In the genomic region with DNA sequence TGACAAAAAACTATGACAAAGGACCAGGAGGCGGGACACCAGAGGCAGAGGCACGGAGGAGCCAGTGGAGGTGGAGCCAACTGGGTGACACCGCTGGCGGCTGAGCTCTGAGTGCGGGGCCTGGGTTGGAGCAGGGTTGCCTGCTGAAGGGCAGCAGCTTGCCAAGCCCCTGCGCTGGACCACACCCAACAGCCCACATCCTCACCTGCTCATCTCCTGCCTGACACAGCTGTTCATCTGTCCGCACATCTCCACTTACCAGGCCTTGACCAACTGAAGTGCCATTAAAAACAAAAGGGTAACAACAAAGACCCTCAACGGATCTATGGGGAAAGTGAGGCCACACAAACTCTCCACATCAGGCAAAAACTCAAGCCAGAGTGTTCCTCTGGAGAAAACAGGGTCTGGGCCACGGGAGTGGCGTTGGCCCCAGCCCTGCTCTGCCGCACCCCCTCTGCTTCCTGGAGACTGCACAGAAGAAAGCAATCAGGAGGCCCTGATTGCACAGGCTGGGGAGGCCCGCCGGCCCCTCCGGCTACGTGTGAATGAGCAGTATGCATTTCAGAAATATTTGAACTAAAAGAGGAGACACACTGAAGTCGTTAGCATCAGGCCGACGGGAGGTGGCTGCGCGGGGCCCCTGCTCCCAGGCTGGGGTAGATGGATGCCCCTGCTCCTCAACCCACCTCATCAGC, we compare ENCODE assay signal across 12 mouse cellular contexts. TPM values are rescaled to one million over a fixed set of nuclear protein-coding genes. Genes with fewer than 3 reads are reported as not detected.
DNase-seq lines count a peak whose midpoint lies in the region; ATAC-seq lines count a peak whose summit lies in the region.
"Had no signal": no experiment of that assay in that cellular context is flagged by ENCODE, and none has a peak within 500 bp of the region (broad histone marks: within the 10 kb centered on the region; RNA-seq: fewer than 3 reads in every experiment).

No protein-coding gene starts in this region.

- no peak for DNase-seq in forebrain, embryonic 11.5 days (ENCODE audit: low spot score)
- DNase-seq in kidney, postnatal 36 days: no peak
- peak; percentile 30 for DNase-seq in ZHBTc4 (ENCODE audit: low read depth, low spot score)
- no peak for DNase-seq in urinary bladder, postnatal 25 days (ENCODE audit: low spot score)
- no peak for DNase-seq in thymus, postnatal 36 days
- DNase-seq: B cell, adult 2 months; cerebellum, postnatal 25 days; layer of hippocampus, postnatal 36 days had no signal

- H3K4me1 ChIP-seq in forebrain, embryonic 11.5 days (replicated peaks; ENCODE audit: control insufficient read depth, insufficient read depth, low read length): peaks cover 35% of the 10 kb centered on the region
- peaks cover 40% of the 10 kb centered on the region for H3K4me1 ChIP-seq in forebrain, embryonic 16.5 days (replicated peaks; ENCODE audit: control insufficient read depth, insufficient read depth, low read length)
- peaks cover 78% of the 10 kb centered on the region for H3K4me1 ChIP-seq in kidney, embryonic 15.5 days
- peaks cover 71% of the 10 kb centered on the region for H3K4me1 ChIP-seq in limb, embryonic 12.5 days (replicated peaks)

- no peak for ATAC-seq in forebrain, embryonic 11.5 days (replicated peaks; ENCODE audit: low FRiP score)
- no peak for ATAC-seq in forebrain, embryonic 16.5 days
- ATAC-seq in kidney, embryonic 15.5 days (replicated peaks; ENCODE audit: low FRiP score): no peak
- 0 out of 2 replicates have a peak, but pooled peaks have one; percentile 48 for ATAC-seq in limb, embryonic 12.5 days (ENCODE audit: insufficient number of reproducible peaks, insufficient read depth, low FRiP score, low TSS enrichment, low read depth)

- no peaks in the 10 kb centered on the region for H3K9me3 ChIP-seq in forebrain, embryonic 11.5 days (ENCODE audit: control insufficient read depth, low read length)
- H3K9me3 ChIP-seq in forebrain, embryonic 16.5 days (ENCODE audit: control insufficient read depth, low read length): no peaks in the 10 kb centered on the region
- H3K9me3 ChIP-seq in kidney, embryonic 15.5 days (replicated peaks): no peaks in the 10 kb centered on the region
- H3K9me3 ChIP-seq in limb, embryonic 12.5 days: no peaks in the 10 kb centered on the region
- H3K9me3 ChIP-seq: hindbrain, embryonic 15.5 days had no signal

- H3K27ac ChIP-seq in forebrain, embryonic 11.5 days (ENCODE audit: low read depth, low read length): peak overlapping the region; percentile 39; the same call in 1 of the 2 replicates
- H3K27ac ChIP-seq in forebrain, embryonic 16.5 days (ENCODE audit: low read length): no peak overlapping the region
- H3K27ac ChIP-seq in kidney, embryonic 15.5 days: peak overlapping the region; percentile 33; the same call in 1 of the 2 replicates
- H3K27ac ChIP-seq in limb, embryonic 12.5 days: peak overlapping the region; percentile 82
- H3K27ac ChIP-seq: hindbrain, embryonic 15.5 days had no signal

- 65% methylated on average over 20 of the region's 20 CpGs for WGBS in forebrain, embryonic 11.5 days
- WGBS in forebrain, embryonic 16.5 days: 61% methylated on average over 20 of the region's 20 CpGs
- 55% methylated on average over 20 of the region's 20 CpGs for WGBS in kidney, embryonic 15.5 days
- WGBS in limb, embryonic 12.5 days: 44% methylated on average over 20 of the region's 20 CpGs

- no peaks in the 10 kb centered on the region for H3K36me3 ChIP-seq in forebrain, embryonic 11.5 days (ENCODE audit: control insufficient read depth, insufficient read depth, low read length)
- no peaks in the 10 kb centered on the region for H3K36me3 ChIP-seq in forebrain, embryonic 16.5 days (ENCODE audit: control insufficient read depth, insufficient read depth)
- H3K36me3 ChIP-seq in kidney, embryonic 15.5 days: no peaks in the 10 kb centered on the region
- no peaks in the 10 kb centered on the region for H3K36me3 ChIP-seq in limb, embryonic 12.5 days
- H3K36me3 ChIP-seq: hindbrain, embryonic 15.5 days had no signal

- H3K4me2 ChIP-seq in forebrain, embryonic 11.5 days (ENCODE audit: low read depth, low read length, severe bottlenecking): no peak overlapping the region
- no peak overlapping the region for H3K4me2 ChIP-seq in forebrain, embryonic 16.5 days (ENCODE audit: low read length)
- H3K4me2 ChIP-seq in kidney, embryonic 15.5 days: no peak overlapping the region
- 0 out of 2 replicates have a peak overlapping the region, but pooled peaks have one; percentile 13 for H3K4me2 ChIP-seq in limb, embryonic 12.5 days
- H3K4me2 ChIP-seq: hindbrain, embryonic 15.5 days had no signal

- no peaks in the 10 kb centered on the region for H3K27me3 ChIP-seq in forebrain, embryonic 11.5 days (ENCODE audit: control insufficient read depth, insufficient read depth, low read length)
- no peaks in the 10 kb centered on the region for H3K27me3 ChIP-seq in forebrain, embryonic 16.5 days (replicated peaks; ENCODE audit: control insufficient read depth, insufficient read depth, low read length)
- no peaks in the 10 kb centered on the region for H3K27me3 ChIP-seq in kidney, embryonic 15.5 days
- H3K27me3 ChIP-seq in limb, embryonic 12.5 days: no peaks in the 10 kb centered on the region; the same call in 1 of the 2 replicates
- H3K27me3 ChIP-seq: hindbrain, embryonic 15.5 days had no signal

- H3K9ac ChIP-seq in forebrain, embryonic 11.5 days (ENCODE audit: low read length): no peak overlapping the region; the same call in 1 of the 2 replicates
- H3K9ac ChIP-seq in forebrain, embryonic 16.5 days (replicated peaks; ENCODE audit: low read depth, low read length): no peak overlapping the region
- no peak overlapping the region for H3K9ac ChIP-seq in kidney, embryonic 15.5 days
- H3K9ac ChIP-seq in limb, embryonic 12.5 days (replicated peaks): no peak overlapping the region
- H3K9ac ChIP-seq: hindbrain, embryonic 15.5 days had no signal

- no peak overlapping the region for H3K4me3 ChIP-seq in forebrain, embryonic 11.5 days (ENCODE audit: low read depth, low read length)
- no peak overlapping the region for H3K4me3 ChIP-seq in forebrain, embryonic 16.5 days (replicated peaks; ENCODE audit: low read length)
- H3K4me3 ChIP-seq in kidney, embryonic 15.5 days (replicated peaks): no peak overlapping the region
- H3K4me3 ChIP-seq in limb, embryonic 12.5 days (replicated peaks): no peak overlapping the region
- H3K4me3 ChIP-seq: hindbrain, embryonic 15.5 days had no signal

RNA-seq across cellular contexts. Expression of a gene that starts 55.4 kb away (rescaled TPM):
- 35.8 and 36.9 TPM in 2 replicates for polyA plus RNA-seq in forebrain, embryonic 11.5 days (2014; fragmentation: Nextera tagmentation; extraction: Ambion mirVana)
- polyA plus RNA-seq in forebrain, embryonic 16.5 days (2015; fragmentation: Nextera tagmentation; extraction: Ambion mirVana): 12.3 and 13.1 TPM in 2 replicates
- polyA plus RNA-seq in kidney, embryonic 15.5 days (2015; fragmentation: Nextera tagmentation; extraction: Ambion mirVana): 7.1 and 8.7 TPM in 2 replicates
- 13.7 and 16.9 TPM in 2 replicates for polyA plus RNA-seq in limb, embryonic 12.5 days (2016; fragmentation: Nextera tagmentation; extraction: Ambion mirVana)
